In the genomic region with DNA sequence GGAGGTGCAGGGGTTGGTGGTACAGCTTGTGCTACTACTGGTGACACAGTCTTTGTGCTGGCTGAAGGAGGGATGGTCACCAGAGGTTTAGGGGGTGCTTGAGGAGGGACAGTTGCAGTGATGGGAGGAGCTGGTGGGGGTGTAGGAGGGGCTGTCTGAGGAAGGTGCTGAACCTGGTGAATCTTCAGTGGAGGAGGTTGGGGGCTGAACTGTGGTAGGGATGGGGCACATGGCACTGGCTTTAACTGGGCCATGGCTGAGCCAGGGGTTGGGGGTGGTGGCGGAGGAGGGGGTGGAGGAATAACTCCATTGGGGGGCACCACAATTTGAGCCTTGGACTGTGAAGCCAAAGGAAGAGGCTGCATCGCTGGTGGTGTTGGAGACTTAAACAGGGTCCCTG, we compare ENCODE assay signal across 23 mouse cellular contexts.
A peak's percentile ranks its signal among the peaks of the same experiment; 100 is the strongest.
DNase-seq lines count a peak whose midpoint lies in the region; ATAC-seq and TF ChIP-seq lines count a peak whose summit lies in the region.
"Had no signal": no experiment of that assay in that cellular context is flagged by ENCODE, and none has a peak within 500 bp of the region (broad histone marks: within the 10 kb centered on the region; RNA-seq: fewer than 3 reads in every experiment).

No protein-coding gene starts in this region.

- no peak overlapping the region for H3K27ac ChIP-seq in hindbrain, postnatal 0 days
- H3K27ac ChIP-seq in hindbrain, embryonic 10.5 days: no peak overlapping the region
- H3K27ac ChIP-seq in midbrain, embryonic 15.5 days: no peak overlapping the region
- H3K27ac ChIP-seq in midbrain, embryonic 11.5 days (ENCODE audit: low read depth, low read length): no peak overlapping the region
- no peak overlapping the region for H3K27ac ChIP-seq in midbrain, postnatal 0 days (ENCODE audit: low read depth, low read length)
- H3K27ac ChIP-seq: gastrocnemius, adult 2 months; kidney, embryonic 15.5 days; liver, embryonic 15.5 days had no signal

- H3K4me3 ChIP-seq in hindbrain, postnatal 0 days (ENCODE audit: low read length): no peak overlapping the region
- no peak overlapping the region for H3K4me3 ChIP-seq in hindbrain, embryonic 10.5 days
- H3K4me3 ChIP-seq in midbrain, embryonic 15.5 days: no peak overlapping the region
- no peak overlapping the region for H3K4me3 ChIP-seq in midbrain, embryonic 11.5 days (ENCODE audit: low read depth, low read length)
- H3K4me3 ChIP-seq in midbrain, postnatal 0 days (ENCODE audit: low read depth, low read length): no peak overlapping the region
- H3K4me3 ChIP-seq: gastrocnemius, adult 2 months; kidney, embryonic 15.5 days; liver, embryonic 15.5 days; myocyte had no signal

- no peak for TF ChIP-seq CTCF in hindbrain, postnatal 0 days (IDR thresholded peaks at IDR 0.05; ENCODE audit: low read depth)
- TF ChIP-seq CTCF in midbrain, postnatal 0 days (IDR thresholded peaks at IDR 0.05): no peak

- H3K9me3 ChIP-seq in hindbrain, postnatal 0 days (ENCODE audit: low read length): no peaks in the 10 kb centered on the region
- no peaks in the 10 kb centered on the region for H3K9me3 ChIP-seq in hindbrain, embryonic 10.5 days
- H3K9me3 ChIP-seq in midbrain, embryonic 15.5 days: no peaks in the 10 kb centered on the region
- no peaks in the 10 kb centered on the region for H3K9me3 ChIP-seq in midbrain, embryonic 11.5 days (ENCODE audit: control insufficient read depth, low read length)
- H3K9me3 ChIP-seq in midbrain, postnatal 0 days (ENCODE audit: low read length): no peaks in the 10 kb centered on the region
- H3K9me3 ChIP-seq: kidney, embryonic 15.5 days; liver, embryonic 15.5 days had no signal

- DNase-seq in heart, adult 11 months: peak; percentile 87
- no peak for DNase-seq in heart, adult 9 months (ENCODE audit: low spot score in 2 of 2)
- DNase-seq in hindbrain, postnatal 0 days (ENCODE audit: low spot score): no peak
- no peak for DNase-seq in hindbrain, embryonic 10.5 days (ENCODE audit: low spot score)
- no peak for DNase-seq in midbrain, embryonic 11.5 days (ENCODE audit: low spot score, missing footprints)
- DNase-seq in midbrain, postnatal 0 days (ENCODE audit: low spot score): no peak
- no peak for DNase-seq in embryo, embryonic 10 days (ENCODE audit: low spot score)
- DNase-seq: adrenal gland, postnatal 14 days; cerebellum, adult 18-20 months; gastrocnemius, adult 2 months; heart, postnatal 36 days; kidney, adult 11 months; kidney, postnatal 36 days; layer of hippocampus, postnatal 36 days; left cerebral cortex, postnatal 4 days; lung, embryonic 14.5 days; lung, postnatal 14 days had no signal

- H3K36me3 ChIP-seq in hindbrain, postnatal 0 days (ENCODE audit: insufficient read depth, low read length): peaks cover 29% of the 10 kb centered on the region; the same call in 1 of the 2 replicates
- peaks cover 90% of the 10 kb centered on the region for H3K36me3 ChIP-seq in hindbrain, embryonic 10.5 days
- H3K36me3 ChIP-seq in midbrain, embryonic 15.5 days (replicated peaks): peaks cover 35% of the 10 kb centered on the region
- no peaks in the 10 kb centered on the region for H3K36me3 ChIP-seq in midbrain, embryonic 11.5 days (ENCODE audit: control insufficient read depth, insufficient read depth, low read length)
- peaks cover 45% of the 10 kb centered on the region for H3K36me3 ChIP-seq in midbrain, postnatal 0 days (ENCODE audit: insufficient read depth, low read length)

- no peaks in the 10 kb centered on the region for H3K27me3 ChIP-seq in hindbrain, postnatal 0 days (ENCODE audit: insufficient read depth, low read length)
- no peaks in the 10 kb centered on the region for H3K27me3 ChIP-seq in hindbrain, embryonic 10.5 days (ENCODE audit: insufficient read depth, poor library complexity, severe bottlenecking)
- no peaks in the 10 kb centered on the region for H3K27me3 ChIP-seq in midbrain, embryonic 15.5 days (replicated peaks)
- no peaks in the 10 kb centered on the region for H3K27me3 ChIP-seq in midbrain, embryonic 11.5 days (ENCODE audit: control insufficient read depth, insufficient read depth, low read length)
- H3K27me3 ChIP-seq in midbrain, postnatal 0 days (ENCODE audit: insufficient read depth, low read length): no peaks in the 10 kb centered on the region
- H3K27me3 ChIP-seq: kidney, embryonic 15.5 days; liver, embryonic 15.5 days had no signal

- no peaks in the 10 kb centered on the region for H3K4me1 ChIP-seq in hindbrain, postnatal 0 days (ENCODE audit: insufficient read depth, low read length)
- no peaks in the 10 kb centered on the region for H3K4me1 ChIP-seq in hindbrain, embryonic 10.5 days (replicated peaks)
- no peaks in the 10 kb centered on the region for H3K4me1 ChIP-seq in midbrain, embryonic 15.5 days
- no peaks in the 10 kb centered on the region for H3K4me1 ChIP-seq in midbrain, embryonic 11.5 days (ENCODE audit: control insufficient read depth, insufficient read depth, low read length)
- H3K4me1 ChIP-seq in midbrain, postnatal 0 days (ENCODE audit: insufficient read depth, low read length): no peaks in the 10 kb centered on the region
- H3K4me1 ChIP-seq: kidney, embryonic 15.5 days; liver, embryonic 15.5 days had no signal

- 78% methylated on average over 2 of the region's 2 CpGs for WGBS in hindbrain, postnatal 0 days
- WGBS in hindbrain, embryonic 10.5 days: 87% methylated on average over 2 of the region's 2 CpGs
- WGBS in midbrain, embryonic 15.5 days: 100% methylated on average over 2 of the region's 2 CpGs
- 88% methylated on average over 2 of the region's 2 CpGs for WGBS in midbrain, embryonic 11.5 days
- 88% methylated on average over 2 of the region's 2 CpGs for WGBS in midbrain, postnatal 0 days

- H3K4me2 ChIP-seq in hindbrain, postnatal 0 days (ENCODE audit: low read depth, low read length): no peak overlapping the region
- no peak overlapping the region for H3K4me2 ChIP-seq in midbrain, embryonic 15.5 days
- no peak overlapping the region for H3K4me2 ChIP-seq in midbrain, embryonic 11.5 days
- no peak overlapping the region for H3K4me2 ChIP-seq in midbrain, postnatal 0 days (ENCODE audit: low read depth, low read length, poor library complexity, severe bottlenecking)
- H3K4me2 ChIP-seq: kidney, embryonic 15.5 days; liver, embryonic 15.5 days; lung, embryonic 14.5 days had no signal

- H3K9ac ChIP-seq in hindbrain, postnatal 0 days (replicated peaks; ENCODE audit: low read length): no peak overlapping the region
- H3K9ac ChIP-seq in midbrain, embryonic 15.5 days: no peak overlapping the region
- H3K9ac ChIP-seq in midbrain, embryonic 11.5 days (ENCODE audit: low read length): no peak overlapping the region
- no peak overlapping the region for H3K9ac ChIP-seq in midbrain, postnatal 0 days (replicated peaks; ENCODE audit: low read length, poor library complexity, severe bottlenecking)
- H3K9ac ChIP-seq: kidney, embryonic 15.5 days; liver, embryonic 15.5 days; lung, embryonic 14.5 days had no signal

- ATAC-seq in hindbrain, postnatal 0 days: peak; percentile 42
- 0 out of 2 replicates have a peak, but pooled peaks have one; percentile 46 for ATAC-seq in midbrain, embryonic 15.5 days (replicated peaks)
- no peak for ATAC-seq in midbrain, embryonic 11.5 days (ENCODE audit: low FRiP score)
- peak; percentile 27; the same call in 1 of the 2 replicates for ATAC-seq in midbrain, postnatal 0 days (ENCODE audit: low FRiP score)
- ATAC-seq: CD4-positive, CD25-positive, alpha-beta regulatory T cell, adult 4 months; inflammation-experienced regulatory T-cells, adult 6 months had no signal
